Mouse (Mus musculus) neural tube, embryonic 14.5 days (tissue): Measurements from ENCODE around the gene Mosmo. TPM values are rescaled to one million over a fixed set of nuclear protein-coding genes. Genes with fewer than 3 reads are reported as not detected.

Source experiments
- ATAC-seq: fragments of 200-750 bp; cut with Nextera tagmentation; 2 replicates; pipeline ENCODE4 v1.8.0; 2017; ENCODE audit warnings: low read depth, mild to moderate bottlenecking, moderate TSS enrichment, moderate library complexity
- H3K27ac ChIP-seq: fragments of 300-500 bp; sonication (generic); 2 replicates; pipeline ENCODE4 v1.5.1; 2014; ENCODE audit warnings: low read depth, mild to moderate bottlenecking, control low read depth, low read length, moderate library complexity, mixed read lengths
- H3K27me3 ChIP-seq: fragments of 300-500 bp; sonication (generic); 2 replicates; pipeline ENCODE4 v1.6.1; 2014; ENCODE audit warnings: low read length; ENCODE audit not compliant: control insufficient read depth, insufficient read depth
- H3K36me3 ChIP-seq: fragments of 300-500 bp; sonication (generic); 2 replicates; pipeline ENCODE4 v1.6.1; 2014; ENCODE audit warnings: low read length, mixed read lengths; ENCODE audit not compliant: control insufficient read depth, insufficient read depth
- H3K4me1 ChIP-seq: fragments of 300-500 bp; sonication (generic); 2 replicates; pipeline ENCODE4 v1.6.1; 2014; ENCODE audit warnings: low read length; ENCODE audit not compliant: control insufficient read depth, insufficient read depth
- H3K4me2 ChIP-seq: fragments of 300-500 bp; sonication (generic); 2 replicates; pipeline ENCODE4 v1.6.1; 2014; ENCODE audit warnings: mild to moderate bottlenecking, low read depth, low read length, control low read depth
- H3K4me3 ChIP-seq: fragments of 300-500 bp; sonication (generic); 2 replicates; pipeline ENCODE4 v1.5.1; 2014; ENCODE audit warnings: low read depth, low read length, control low read depth, mixed read lengths
- H3K9ac ChIP-seq: fragments of 300-500 bp; sonication (generic); replicated peaks from 2 replicates; pipeline ENCODE4 v1.6.1; 2014; ENCODE audit warnings: low read depth, mild to moderate bottlenecking, control low read depth, low read length, mixed read lengths
- H3K9me3 ChIP-seq: fragments of 300-500 bp; sonication (generic); 2 replicates; pipeline ENCODE4 v1.6.1; 2016; ENCODE audit warnings: low read length; ENCODE audit not compliant: control insufficient read depth
- WGBS: fragments of 180-500 bp; shearing (Covaris S2); extraction: QIAGEN DNeasy Blood & Tissue Kit; methylation state at CpG from one replicate; pipeline ENCODE4 v1.1.7; 2014; 5-methylcytosine and 5-hydroxymethylcytosine counted together
- polyA plus RNA-seq: library from polyadenylated mRNA; unstranded; fragments of >200 nt; fragmentation: Nextera tagmentation; extraction: Ambion mirVana; gene quantifications from 2 replicates; pipeline ENCODE4 v1.2.1, GENCODE M21; 2014

The Mosmo gene
- polyA plus RNA-seq, 1 experiment from 2014 or later = 14.1 TPM

- Histone ChIP-seq H3K27ac (no peak within 1 kb of the TSS), H3K27me3 (no peaks in the 10 kb centered on the region), H3K36me3 (no peaks in the 10 kb centered on the region), H3K4me1 (no peaks in the 10 kb centered on the region), H3K4me2 (no peak within 1 kb of the TSS), H3K9me3 (no peaks in the 10 kb centered on the region), H3K4me3 (no peak within 1 kb of the TSS), H3K9ac (no peak within 1 kb of the TSS)
- WGBS = 21% methylated on average over 14 of the region's 14 CpGs
- ATAC-seq = peak; percentile 69; the same call in 1 of the 2 replicates
Measured at GRCm38 (mm10) chr7:120670153-120670875, 7.1 kb upstream of the Mosmo start, which contains the start of gene Pdzd9. Pdzd9 (minus strand) TSS chr7:120670343.

GRCm38 (mm10) chr7:120671271-120671670 is 6.1 kb upstream of the Mosmo start:
- H3K4me2 ChIP-seq = no peak overlapping the region
- 78% methylated on average over 2 of the region's 2 CpGs for WGBS
- no peaks in the 10 kb centered on the region for H3K9me3 ChIP-seq
- no peak overlapping the region for H3K4me3 ChIP-seq
- no peak for ATAC-seq
- no peak overlapping the region for H3K27ac ChIP-seq
- no peaks in the 10 kb centered on the region for H3K27me3 ChIP-seq
- peaks cover 2% of the 10 kb centered on the region for H3K4me1 ChIP-seq
- no peaks in the 10 kb centered on the region for H3K36me3 ChIP-seq
- H3K9ac ChIP-seq = no peak overlapping the region

GRCm38 (mm10) chr7:120677764-120678531 is 530 bp downstream of the Mosmo start:
- Histone ChIP-seq H3K27me3 (no peaks in the 10 kb centered on the region), H3K4me3 (peak overlapping the region; percentile 82), H3K4me2 (peak overlapping the region; percentile 79), H3K9me3 (no peaks in the 10 kb centered on the region), H3K9ac (peak overlapping the region; percentile 90), H3K4me1 (peaks cover 27% of the 10 kb centered on the region), H3K27ac (peak overlapping the region; percentile 74), H3K36me3 (no peaks in the 10 kb centered on the region)
- peak; percentile 76 for ATAC-seq
- WGBS = 3% methylated on average over 42 of the region's 42 CpGs

- Histone ChIP-seq H3K4me3 (peak overlapping the region; percentile 82; the same call in 1 of the 2 replicates), H3K9me3 (no peaks in the 10 kb centered on the region), H3K9ac (no peak overlapping the region; the same call in 1 of the 2 replicates), H3K4me2 (peak overlapping the region; percentile 79), H3K27ac (no peak overlapping the region), H3K36me3 (no peaks in the 10 kb centered on the region), H3K4me1 (peaks cover 27% of the 10 kb centered on the region), H3K27me3 (no peaks in the 10 kb centered on the region)
- 62% methylated on average over 8 of the region's 8 CpGs for WGBS
- no peak for ATAC-seq
Measured at GRCm38 (mm10) chr7:120679023-120679422, 1.6 kb downstream of the Mosmo start.

GRCm38 (mm10) chr7:120682002-120682401 is 4.6 kb downstream of the Mosmo start:
- Histone ChIP-seq H3K36me3 (no peaks in the 10 kb centered on the region), H3K27ac (no peak overlapping the region), H3K9ac (no peak overlapping the region), H3K4me3 (no peak overlapping the region), H3K27me3 (no peaks in the 10 kb centered on the region), H3K4me1 (peaks cover 20% of the 10 kb centered on the region), H3K4me2 (no peak overlapping the region), H3K9me3 (no peaks in the 10 kb centered on the region)
- ATAC-seq = no peak
- 83% methylated on average over 4 of the region's 4 CpGs for WGBS

GRCm38 (mm10) chr7:120684731-120685161 is 7.3 kb downstream of the Mosmo start:
- Histone ChIP-seq H3K27ac (no peak overlapping the region), H3K27me3 (no peaks in the 10 kb centered on the region), H3K9ac (no peak overlapping the region), H3K9me3 (no peaks in the 10 kb centered on the region), H3K36me3 (no peaks in the 10 kb centered on the region), H3K4me2 (no peak overlapping the region), H3K4me3 (no peak overlapping the region), H3K4me1 (peaks cover 5% of the 10 kb centered on the region)
- ATAC-seq = no peak
- WGBS = 90% methylated on average over 2 of the region's 2 CpGs

GRCm38 (mm10) chr7:120685227-120685626 is 7.8 kb downstream of the Mosmo start:
- Histone ChIP-seq H3K4me2 (no peak overlapping the region), H3K9me3 (no peaks in the 10 kb centered on the region), H3K9ac (no peak overlapping the region), H3K4me3 (no peak overlapping the region), H3K36me3 (no peaks in the 10 kb centered on the region), H3K27ac (no peak overlapping the region), H3K4me1 (peaks cover under 1% of the 10 kb centered on the region; the same call in 1 of the 2 replicates), H3K27me3 (no peaks in the 10 kb centered on the region)
- no peak for ATAC-seq
- WGBS = 77% methylated on average over 6 of the region's 6 CpGs

GRCm38 (mm10) chr7:120690634-120691033 is 13.2 kb downstream of the Mosmo start:
- H3K4me1 ChIP-seq = no peaks in the 10 kb centered on the region
- H3K9me3 ChIP-seq = no peaks in the 10 kb centered on the region
- ATAC-seq = no peak
- no peak overlapping the region for H3K27ac ChIP-seq
- H3K27me3 ChIP-seq = no peaks in the 10 kb centered on the region
- 76% methylated on average over 4 of the region's 4 CpGs for WGBS
- H3K4me2 ChIP-seq = no peak overlapping the region
- no peak overlapping the region for H3K4me3 ChIP-seq
- no peak overlapping the region for H3K9ac ChIP-seq
- H3K36me3 ChIP-seq = peaks cover 5% of the 10 kb centered on the region; the same call in 1 of the 2 replicates

GRCm38 (mm10) chr7:120693831-120694375 is 16.5 kb downstream of the Mosmo start:
- ATAC-seq = no peak
- H3K27ac ChIP-seq = no peak overlapping the region
- H3K36me3 ChIP-seq = peaks cover 5% of the 10 kb centered on the region; the same call in 1 of the 2 replicates
- no peaks in the 10 kb centered on the region for H3K4me1 ChIP-seq
- WGBS = 94% methylated on average over 5 of the region's 5 CpGs
- H3K9ac ChIP-seq = no peak overlapping the region
- H3K4me3 ChIP-seq = no peak overlapping the region
- H3K27me3 ChIP-seq = no peaks in the 10 kb centered on the region
- no peaks in the 10 kb centered on the region for H3K9me3 ChIP-seq
- no peak overlapping the region for H3K4me2 ChIP-seq
